Mouse (Mus musculus) CH12.LX (cell line): ENCODE data around the gene Spn. TPM values are rescaled to one million over a fixed set of nuclear protein-coding genes. Genes with fewer than 3 reads are reported as not detected.
A peak's percentile ranks its signal among the peaks of the same experiment; 100 is the strongest.

Experiments
- DNase-seq: peaks from one replicate; pipeline ENCODE4 v3.0.0-alpha.2; 2013; ENCODE audit errors: extremely low read depth
- H3K27ac ChIP-seq: 2 replicates; pipeline ENCODE4 v1.5.1; 2012; ENCODE audit warnings: low read depth, mild to moderate bottlenecking, control low read depth, moderate library complexity; ENCODE audit not compliant: insufficient read depth
- H3K27me3 ChIP-seq: replicated peaks from 2 replicates; pipeline ENCODE3; 2012; ENCODE audit warnings: inconsistent platforms
- H3K36me3 ChIP-seq, 2 experiments: replicated peaks in 1 of 2; 2 replicates each; pipeline versions ENCODE3 to v1.6.1; 2012; ENCODE audit warnings: inconsistent platforms in 1 of 2, low read length in 1 of 2, mild to moderate bottlenecking in 1 of 2, mixed read lengths in 1 of 2, moderate library complexity in 1 of 2; ENCODE audit not compliant: control insufficient read depth in 1 of 2, insufficient read depth in 1 of 2
- H3K4me1 ChIP-seq, 2 experiments: 2 replicates each; pipeline ENCODE4 v1.6.1; 2012; ENCODE audit warnings: inconsistent platforms in 1 of 2, moderate library complexity in 1 of 2; ENCODE audit not compliant: insufficient read depth in 2 of 2, control insufficient read depth in 1 of 2
- H3K4me2 ChIP-seq: 2 replicates; pipeline ENCODE4 v1.6.1; 2012; ENCODE audit warnings: low read depth, mild to moderate bottlenecking, control low read depth; ENCODE audit not compliant: poor library complexity, insufficient read depth, severe bottlenecking
- H3K4me3 ChIP-seq, 3 experiments: fragments of 150-350 bp in 1 of 3; sonication (generic) in 1 of 3; replicated peaks in 1 of 3; 2 replicates each; pipeline versions ENCODE3 to v1.5.1; 2011 to 2012; ENCODE audit warnings: low read depth in 2 of 3, low read length in 2 of 3, mild to moderate bottlenecking in 2 of 3, moderate library complexity in 2 of 3, control low read depth in 1 of 3, improper control_type of control experiment in 1 of 3, inconsistent platforms in 1 of 3, mixed read lengths in 1 of 3; ENCODE audit not compliant: poor library complexity in 1 of 3
- H3K79me2 ChIP-seq: replicated peaks from 2 replicates; pipeline ENCODE4 v1.6.1; 2012; ENCODE audit warnings: mild to moderate bottlenecking, moderate library complexity; ENCODE audit not compliant: control insufficient read depth, poor library complexity, insufficient read depth, severe bottlenecking; ENCODE audit errors: extremely low read depth
- H3K9ac ChIP-seq: 2 replicates; pipeline ENCODE4 v1.6.1; 2012; ENCODE audit warnings: low read depth, mild to moderate bottlenecking, control low read depth, moderate library complexity; ENCODE audit not compliant: insufficient read depth
- H3K9me3 ChIP-seq: replicated peaks from 2 replicates; pipeline ENCODE3; 2012; ENCODE audit warnings: low read length, inconsistent platforms, mixed read lengths
- BHLHE40 ChIP-seq: IDR thresholded peaks from 2 replicates; pipeline ENCODE4 v1.6.1; 2011; ENCODE audit warnings: mild to moderate bottlenecking, low read depth, low read length, improper control_type of control experiment
- CHD1 ChIP-seq: IDR thresholded peaks from 2 replicates; pipeline ENCODE4 v1.6.1; 2012; ENCODE audit warnings: low read depth, low read length, improper control_type of control experiment, inconsistent platforms
- CHD2 ChIP-seq: IDR thresholded peaks from 2 replicates; pipeline ENCODE4 v1.6.1; 2011; ENCODE audit warnings: low read length, improper control_type of control experiment
- CTCF ChIP-seq, 2 experiments: IDR thresholded peaks in 1 of 2; conservative IDR thresholded peaks in 1 of 2; 2 replicates each; pipeline ENCODE4 v1.5.1; 2011 to 2012; ENCODE audit warnings: low read depth in 2 of 2, low read length in 2 of 2, improper control_type of control experiment in 1 of 2, inconsistent platforms in 1 of 2, mild to moderate bottlenecking in 1 of 2, moderate library complexity in 1 of 2
- E2F4 ChIP-seq: IDR thresholded peaks from 2 replicates; pipeline ENCODE4 v1.6.1; 2011; ENCODE audit warnings: low read depth, low read length, improper control_type of control experiment; ENCODE audit not compliant: insufficient replicate concordance
- ELF1 ChIP-seq: IDR thresholded peaks from 2 replicates; pipeline ENCODE4 v1.6.1; 2014; ENCODE audit warnings: low read depth, mild to moderate bottlenecking, inconsistent platforms, low read length, improper control_type of control experiment
- EP300 ChIP-seq: IDR thresholded peaks from 2 replicates; pipeline ENCODE4 v1.6.1; 2011; ENCODE audit warnings: low read length, improper control_type of control experiment
- ETS1 ChIP-seq: conservative IDR thresholded peaks from 2 replicates; pipeline ENCODE4 v1.6.1; 2012; ENCODE audit warnings: low read depth, mild to moderate bottlenecking, inconsistent platforms, low read length, improper control_type of control experiment, moderate library complexity
- GABPA ChIP-seq: IDR thresholded peaks from 2 replicates; pipeline ENCODE4 v1.6.1; 2012; ENCODE audit warnings: low read depth, low read length, improper control_type of control experiment, inconsistent platforms; ENCODE audit not compliant: insufficient replicate concordance
- HCFC1 ChIP-seq: IDR thresholded peaks from 2 replicates; pipeline ENCODE4 v1.6.1; 2012; ENCODE audit warnings: low read depth, mild to moderate bottlenecking, inconsistent platforms, low read length, improper control_type of control experiment
- IRF4 ChIP-seq: IDR thresholded peaks from 2 replicates; pipeline ENCODE4 v1.6.1; 2014; ENCODE audit warnings: low read depth, mild to moderate bottlenecking, inconsistent platforms, low read length, improper control_type of control experiment
- JUN ChIP-seq: IDR thresholded peaks from 2 replicates; pipeline ENCODE4 v1.6.1; 2011; ENCODE audit warnings: low read depth, mild to moderate bottlenecking, low read length, improper control_type of control experiment, moderate library complexity; ENCODE audit not compliant: insufficient read depth
- JUND ChIP-seq: conservative IDR thresholded peaks from 2 replicates; pipeline ENCODE4 v1.6.1; 2011; ENCODE audit warnings: low read depth, low read length, improper control_type of control experiment
- KAT2A ChIP-seq: IDR thresholded peaks from 2 replicates; pipeline ENCODE4 v1.6.1; 2012; ENCODE audit warnings: low read length, improper control_type of control experiment, inconsistent platforms; ENCODE audit not compliant: insufficient replicate concordance
- MAFK ChIP-seq: IDR thresholded peaks from 2 replicates; pipeline ENCODE4 v1.6.1; 2011; ENCODE audit warnings: low read length, improper control_type of control experiment; ENCODE audit not compliant: insufficient replicate concordance
- MAX ChIP-seq: IDR thresholded peaks from 2 replicates; pipeline ENCODE4 v1.6.1; 2011; ENCODE audit warnings: low read length, improper control_type of control experiment
- MAZ ChIP-seq: IDR thresholded peaks from 2 replicates; pipeline ENCODE4 v1.6.1; 2012; ENCODE audit warnings: low read depth, mild to moderate bottlenecking, inconsistent platforms, low read length, improper control_type of control experiment, moderate library complexity
- MEF2A ChIP-seq: IDR thresholded peaks from 2 replicates; pipeline ENCODE4 v1.6.1; 2014; ENCODE audit warnings: low read depth, mild to moderate bottlenecking, inconsistent platforms, low read length, improper control_type of control experiment, borderline replicate concordance
- MXI1 ChIP-seq: IDR thresholded peaks from 2 replicates; pipeline ENCODE4 v1.6.1; 2011; ENCODE audit warnings: mild to moderate bottlenecking, low read depth, low read length, improper control_type of control experiment
- MYC ChIP-seq: IDR thresholded peaks from 2 replicates; pipeline ENCODE4 v1.6.1; 2011; ENCODE audit warnings: low read depth, mild to moderate bottlenecking, improper control_type of control experiment, low read length
- NELFE ChIP-seq: IDR thresholded peaks from 2 replicates; pipeline ENCODE4 v1.6.1; 2011; ENCODE audit warnings: low read depth, low read length, improper control_type of control experiment
- NRF1 ChIP-seq: IDR thresholded peaks from 2 replicates; pipeline ENCODE4 v1.6.1; 2014; ENCODE audit warnings: low read depth, mild to moderate bottlenecking, inconsistent platforms, low read length, improper control_type of control experiment, moderate library complexity
- PAX5 ChIP-seq: IDR thresholded peaks from 2 replicates; pipeline ENCODE4 v1.6.1; 2012; ENCODE audit warnings: low read length, inconsistent platforms, mixed read lengths
- POLR2A ChIP-seq: IDR thresholded peaks from 2 replicates; pipeline ENCODE4 v1.6.1; 2011; ENCODE audit warnings: low read depth, mild to moderate bottlenecking, improper control_type of control experiment, low read length
- POLR2AphosphoS2 ChIP-seq: IDR thresholded peaks from 2 replicates; pipeline ENCODE4 v1.6.1; 2011; ENCODE audit warnings: low read depth, low read length, improper control_type of control experiment
- RAD21 ChIP-seq: IDR thresholded peaks from 2 replicates; pipeline ENCODE4 v1.6.1; 2011; ENCODE audit warnings: low read depth, mild to moderate bottlenecking, low read length, improper control_type of control experiment, moderate library complexity
- RCOR1 ChIP-seq: conservative IDR thresholded peaks from 2 replicates; pipeline ENCODE4 v1.6.1; 2012; ENCODE audit warnings: low read depth, mild to moderate bottlenecking, inconsistent platforms, low read length, improper control_type of control experiment
- SIN3A ChIP-seq: IDR thresholded peaks from 2 replicates; pipeline ENCODE4 v1.6.1; 2012; ENCODE audit warnings: low read length, improper control_type of control experiment, inconsistent platforms
- SMC3 ChIP-seq: IDR thresholded peaks from 2 replicates; pipeline ENCODE4 v1.6.1; 2011; ENCODE audit warnings: low read depth, low read length, improper control_type of control experiment
- TBP ChIP-seq: conservative IDR thresholded peaks from 2 replicates; pipeline ENCODE4 v1.6.1; 2011; ENCODE audit warnings: low read depth, low read length, improper control_type of control experiment
- TCF12 ChIP-seq: IDR thresholded peaks from 2 replicates; pipeline ENCODE4 v1.6.1; 2014; ENCODE audit warnings: low read depth, mild to moderate bottlenecking, inconsistent platforms, low read length, improper control_type of control experiment
- UBTF ChIP-seq: IDR thresholded peaks from 2 replicates; pipeline ENCODE4 v1.6.1; 2012; ENCODE audit warnings: low read depth, mild to moderate bottlenecking, inconsistent platforms, low read length, improper control_type of control experiment, moderate library complexity
- USF1 ChIP-seq: IDR thresholded peaks from 2 replicates; pipeline ENCODE4 v1.6.1; 2014; ENCODE audit warnings: low read depth, mild to moderate bottlenecking, inconsistent platforms, low read length, improper control_type of control experiment
- USF2 ChIP-seq: conservative IDR thresholded peaks from 2 replicates; pipeline ENCODE4 v1.6.1; 2011; ENCODE audit warnings: low read depth, low read length, improper control_type of control experiment
- ZC3H11A ChIP-seq: IDR thresholded peaks from 2 replicates; pipeline ENCODE4 v1.6.1; 2012; ENCODE audit warnings: low read depth, mild to moderate bottlenecking, inconsistent platforms, low read length, improper control_type of control experiment
- ZKSCAN1 ChIP-seq: IDR thresholded peaks from 2 replicates; pipeline ENCODE4 v1.6.1; 2012; ENCODE audit warnings: low read depth, inconsistent platforms, low read length, improper control_type of control experiment, borderline replicate concordance
- ZMIZ1 ChIP-seq: IDR thresholded peaks from 2 replicates; pipeline ENCODE4 v1.6.1; 2012; ENCODE audit warnings: low read depth, mild to moderate bottlenecking, inconsistent platforms, low read length, improper control_type of control experiment
- ZNF384 ChIP-seq: IDR thresholded peaks from 2 replicates; pipeline ENCODE4 v1.6.1; 2012; ENCODE audit warnings: low read depth, low read length, improper control_type of control experiment, inconsistent platforms
- dilution Hi-C: fragments of 300-500 bp; cut with MboI; formaldehyde crosslinking; loops from 2 replicates; pipeline ENCODE4 v1.14.3; 2020; ENCODE audit warnings: low sequenced_read_pairs; ENCODE audit not compliant: extremely low pct_unique_long_range_greater_than_20kb, extremely low pct_ligation_motif_present
- in situ Hi-C: fragments of 300-500 bp; cut with MboI; formaldehyde crosslinking; loops from 3 replicates; pipeline ENCODE4 v1.14.3; 2019; ENCODE audit warnings: low sequenced_read_pairs, low pct_ligation_motif_present, low pct_unique_long_range_greater_than_20kb, mixed read lengths
- polyA plus RNA-seq: library from polyadenylated mRNA; unstranded; fragments of >175 nt; gene quantifications from 2 replicates; pipeline ENCODE4 v1.2.1, GENCODE M21; 2012; ENCODE audit warnings: low read depth; ENCODE audit not compliant: insufficient read length
- total RNA-seq, 2 experiments: library from RNA; depleted of rRNA; stranded (reverse); fragments of 300-350 nt in 1 of 2; fragments of >200 nt in 1 of 2; gene quantifications; 2 replicates each; pipeline ENCODE4 v1.2.3; 2012 to 2014

The Spn gene
- total and polyA plus RNA-seq, 3 experiments: 2.4 to 16.3 (median 3.3) TPM

DNA sequence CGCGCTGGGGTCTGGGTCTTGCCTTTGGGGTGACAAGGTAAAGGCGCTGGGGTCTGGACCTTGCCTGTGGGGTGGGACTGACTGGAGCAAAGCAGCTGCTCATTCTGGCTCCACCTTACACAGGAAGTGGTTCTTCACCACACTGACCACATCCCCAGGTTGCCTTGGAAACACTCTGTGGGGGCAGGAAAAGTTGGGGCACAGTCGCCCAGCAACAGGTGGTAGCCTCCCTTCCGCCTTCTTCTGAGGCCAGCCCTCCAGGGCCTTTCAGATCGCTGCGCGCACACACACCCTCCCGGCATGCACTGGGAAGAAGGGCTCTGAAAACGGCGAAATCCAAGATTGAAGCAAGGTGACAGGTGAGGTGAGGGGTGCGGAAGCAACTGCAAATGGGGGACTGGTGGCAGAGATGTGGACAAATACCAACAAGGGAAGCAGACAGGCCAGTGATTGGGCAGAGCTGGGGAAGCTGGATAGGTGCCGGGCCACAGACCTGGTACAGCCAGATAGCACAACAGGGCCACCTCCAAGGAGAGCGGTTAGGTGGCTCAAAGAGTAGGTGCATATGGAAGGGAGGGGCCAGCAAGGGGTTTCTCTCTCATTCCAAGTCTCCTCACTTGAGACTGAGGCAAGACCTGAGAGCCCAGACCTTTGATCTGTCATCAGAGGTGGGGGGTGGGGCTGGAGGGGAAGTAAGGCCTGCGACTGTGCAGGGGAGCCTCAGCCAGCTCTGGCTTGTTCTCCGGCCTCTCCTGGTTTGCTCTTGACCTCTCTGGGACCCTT is 46.3 kb downstream of the Spn start, which contains the start of gene AI467606:
Gene AI467606 (plus strand): TSS at position 246 of the 783 bp plus-strand sequence.
- peak within 1 kb of the TSS; percentile 93 for H3K9ac ChIP-seq
- peak within 1 kb of the TSS; percentile 68 for H3K4me2 ChIP-seq
- no peaks in the 10 kb centered on the region for H3K9me3 ChIP-seq
- peak; percentile 99 for DNase-seq
- H3K27me3 ChIP-seq: no peaks in the 10 kb centered on the region
- TF ChIP-seq RCOR1: no peak
- peak; percentile 80 for TF ChIP-seq NELFE
- peak; percentile 78 for TF ChIP-seq ZMIZ1
- TF ChIP-seq ZKSCAN1: no peak
- peak; percentile 59; the same call in 1 of the 2 replicates for TF ChIP-seq ETS1
- peak; percentile 73 for TF ChIP-seq HCFC1
- TF ChIP-seq JUND: no peak
- TF ChIP-seq NRF1: peak; percentile 72
- TF ChIP-seq KAT2A: 0 out of 2 replicates have a peak, but pooled peaks have one; percentile 35
- TF ChIP-seq RAD21: no peak
- TF ChIP-seq E2F4: no peak
- no peak for TF ChIP-seq MAFK
- no peak for TF ChIP-seq USF1
- TF ChIP-seq TBP: peak; percentile 84
- no peak for TF ChIP-seq ZC3H11A
- peak; percentile 90 for TF ChIP-seq SIN3A
- TF ChIP-seq ELF1: peak; percentile 93
- TF ChIP-seq MAX: peak; percentile 2; the same call in 1 of the 2 replicates
- peak; percentile 27; the same call in 1 of the 2 replicates for TF ChIP-seq MYC
- TF ChIP-seq SMC3: no peak
- TF ChIP-seq POLR2AphosphoS2: peak; percentile 85
- TF ChIP-seq MEF2A: peak; percentile 70
- peak; percentile 95 for TF ChIP-seq MAZ
- TF ChIP-seq IRF4: no peak
- no peak for TF ChIP-seq CHD1
- TF ChIP-seq CHD2: peak; percentile 41; the same call in 1 of the 2 replicates
- TF ChIP-seq BHLHE40: no peak; the same call in 1 of the 2 replicates
- no peak for TF ChIP-seq JUN
- no peak for TF ChIP-seq USF2
- no peak for TF ChIP-seq ZNF384
- TF ChIP-seq PAX5: no peak
- TF ChIP-seq TCF12: peak; percentile 95
- peak; percentile 71; the same call in 1 of the 2 replicates for TF ChIP-seq EP300
- no peak for TF ChIP-seq GABPA
- peak; percentile 86 for TF ChIP-seq POLR2A
- TF ChIP-seq CTCF (conservative IDR thresholded peaks at IDR 0.05 in 1 of 2, IDR thresholded peaks at IDR 0.05 in 1 of 2; ENCODE audit: low read depth in 2 of 2, low read length in 2 of 2): no peak
- peak; percentile 98 for TF ChIP-seq MXI1
- TF ChIP-seq UBTF: no peak
- H3K4me3 ChIP-seq: peak within 1 kb of the TSS; percentile 78 to 91 (median 87)
- peaks cover 21 to 30% of the 10 kb centered on the region in 2 experiments for H3K36me3 ChIP-seq
- peaks cover 19% of the 10 kb centered on the region for H3K79me2 ChIP-seq
- H3K4me1 ChIP-seq: peaks cover 11 to 39% of the 10 kb centered on the region in 2 experiments
- peak within 1 kb of the TSS; percentile 93 for H3K27ac ChIP-seq
- in situ Hi-C loops (no loop called here), dilution Hi-C loops (no loop called here)
